ENCODE assay signal across 18 mouse cellular contexts in genomic region chr3:142924831-142925348, GRCm38 (mm10). TPM values are rescaled to one million over a fixed set of nuclear protein-coding genes. Genes with fewer than 3 reads are reported as not detected.
DNase-seq lines count a peak whose midpoint lies in the region; ATAC-seq and TF ChIP-seq lines count a peak whose summit lies in the region.
"Had no signal": no experiment of that assay in that cellular context is flagged by ENCODE, and none has a peak within 500 bp of the region (broad histone marks: within the 10 kb centered on the region; RNA-seq: fewer than 3 reads in every experiment).

No protein-coding gene starts in this region.

- no peaks in the 10 kb centered on the region for H3K27me3 ChIP-seq in forebrain, embryonic 14.5 days (replicated peaks; ENCODE audit: control insufficient read depth, insufficient read depth, low read length)
- H3K27me3 ChIP-seq in forebrain, embryonic 16.5 days (replicated peaks; ENCODE audit: control insufficient read depth, insufficient read depth, low read length) = no peaks in the 10 kb centered on the region
- no peaks in the 10 kb centered on the region for H3K27me3 ChIP-seq in midbrain, embryonic 11.5 days (ENCODE audit: control insufficient read depth, insufficient read depth, low read length)
- no peaks in the 10 kb centered on the region for H3K27me3 ChIP-seq in midbrain, embryonic 16.5 days (ENCODE audit: control insufficient read depth, insufficient read depth, low read depth, low read length)
- H3K27me3 ChIP-seq: limb, embryonic 15.5 days; lung, embryonic 15.5 days had no signal

- no peaks in the 10 kb centered on the region for H3K4me1 ChIP-seq in forebrain, embryonic 14.5 days (ENCODE audit: control insufficient read depth, insufficient read depth, low read length)
- H3K4me1 ChIP-seq in forebrain, embryonic 16.5 days (replicated peaks; ENCODE audit: control insufficient read depth, insufficient read depth, low read length) = no peaks in the 10 kb centered on the region
- H3K4me1 ChIP-seq in midbrain, embryonic 11.5 days (ENCODE audit: control insufficient read depth, insufficient read depth, low read length) = no peaks in the 10 kb centered on the region
- H3K4me1 ChIP-seq in midbrain, embryonic 16.5 days (ENCODE audit: control insufficient read depth, insufficient read depth, low read length) = no peaks in the 10 kb centered on the region
- H3K4me1 ChIP-seq: forebrain, embryonic 10.5 days; heart, embryonic 10.5 days; hindbrain, embryonic 10.5 days; limb, embryonic 15.5 days; lung, embryonic 15.5 days had no signal

- WGBS in forebrain, embryonic 14.5 days = 84% methylated on average over 2 of the region's 2 CpGs
- WGBS in forebrain, embryonic 16.5 days = 86% methylated on average over 2 of the region's 2 CpGs
- WGBS in midbrain, embryonic 11.5 days = 86% methylated on average over 2 of the region's 2 CpGs
- 83% methylated on average over 2 of the region's 2 CpGs for WGBS in midbrain, embryonic 16.5 days

- peak; percentile 12 for DNase-seq in forebrain, embryonic 14.5 days (ENCODE audit: low spot score)
- no peak for DNase-seq in layer of hippocampus, adult 2 months (ENCODE audit: low spot score in 2 of 2)
- no peak for DNase-seq in layer of hippocampus, adult 18-20 months (ENCODE audit: low spot score in 2 of 2)
- peak; percentile 75 for DNase-seq in midbrain, embryonic 11.5 days (ENCODE audit: low spot score, missing footprints)
- peak; percentile 27 for DNase-seq in naive thymus-derived CD4-positive, alpha-beta T cell, adult 2 months (ENCODE audit: low read depth)
- DNase-seq in right cerebral cortex, postnatal 36 days (ENCODE audit: low spot score in 2 of 2) = no peak
- DNase-seq: adrenal gland, adult 2 months; cerebellum, adult 8-10 months; gastrocnemius, postnatal 36 days; right cerebral cortex, adult 18-20 months; thymus, postnatal 36 days had no signal

- H3K9me3 ChIP-seq in forebrain, embryonic 14.5 days (replicated peaks; ENCODE audit: control insufficient read depth, low read length) = no peaks in the 10 kb centered on the region
- no peaks in the 10 kb centered on the region for H3K9me3 ChIP-seq in forebrain, embryonic 16.5 days (ENCODE audit: control insufficient read depth, low read length)
- H3K9me3 ChIP-seq in midbrain, embryonic 11.5 days (ENCODE audit: control insufficient read depth, low read length) = no peaks in the 10 kb centered on the region
- no peaks in the 10 kb centered on the region for H3K9me3 ChIP-seq in midbrain, embryonic 16.5 days (replicated peaks; ENCODE audit: control insufficient read depth, low read length, poor library complexity, severe bottlenecking)
- H3K9me3 ChIP-seq: forebrain, embryonic 10.5 days; heart, embryonic 10.5 days; hindbrain, embryonic 10.5 days; limb, embryonic 15.5 days; lung, embryonic 15.5 days had no signal

- H3K9ac ChIP-seq in forebrain, embryonic 14.5 days (ENCODE audit: low read length) = no peak overlapping the region
- H3K9ac ChIP-seq in forebrain, embryonic 16.5 days (replicated peaks; ENCODE audit: low read depth, low read length) = no peak overlapping the region
- H3K9ac ChIP-seq in midbrain, embryonic 11.5 days (ENCODE audit: low read length) = no peak overlapping the region
- H3K9ac ChIP-seq in midbrain, embryonic 16.5 days (ENCODE audit: low read depth, low read length) = no peak overlapping the region
- H3K9ac ChIP-seq: limb, embryonic 15.5 days; lung, embryonic 15.5 days had no signal

- no peak for ATAC-seq in forebrain, embryonic 14.5 days
- ATAC-seq in forebrain, embryonic 16.5 days = no peak
- ATAC-seq in midbrain, embryonic 11.5 days (ENCODE audit: low FRiP score) = no peak
- ATAC-seq in midbrain, embryonic 16.5 days = no peak

- no peaks in the 10 kb centered on the region for H3K36me3 ChIP-seq in forebrain, embryonic 14.5 days (ENCODE audit: control insufficient read depth, insufficient read depth, low read length)
- H3K36me3 ChIP-seq in forebrain, embryonic 16.5 days (ENCODE audit: control insufficient read depth, insufficient read depth) = no peaks in the 10 kb centered on the region
- no peaks in the 10 kb centered on the region for H3K36me3 ChIP-seq in midbrain, embryonic 11.5 days (ENCODE audit: control insufficient read depth, insufficient read depth, low read length)
- H3K36me3 ChIP-seq in midbrain, embryonic 16.5 days (ENCODE audit: control insufficient read depth, insufficient read depth, low read length) = no peaks in the 10 kb centered on the region
- H3K36me3 ChIP-seq: forebrain, embryonic 10.5 days; heart, embryonic 10.5 days; hindbrain, embryonic 10.5 days; limb, embryonic 15.5 days; lung, embryonic 15.5 days had no signal

- peak; percentile 76 for TF ChIP-seq CTCF in layer of hippocampus, adult 2 months (conservative IDR thresholded peaks at IDR 0.05)

- H3K27ac ChIP-seq in forebrain, embryonic 14.5 days (ENCODE audit: low read depth, low read length) = no peak overlapping the region
- H3K27ac ChIP-seq in forebrain, embryonic 16.5 days (ENCODE audit: low read length) = no peak overlapping the region
- no peak overlapping the region for H3K27ac ChIP-seq in layer of hippocampus, adult 2 months
- H3K27ac ChIP-seq in midbrain, embryonic 11.5 days (ENCODE audit: low read depth, low read length) = no peak overlapping the region
- H3K27ac ChIP-seq in midbrain, embryonic 16.5 days (ENCODE audit: low read length) = no peak overlapping the region
- H3K27ac ChIP-seq: forebrain, embryonic 10.5 days; heart, embryonic 10.5 days; hindbrain, embryonic 10.5 days; limb, embryonic 15.5 days; lung, embryonic 15.5 days had no signal

- H3K4me3 ChIP-seq in forebrain, embryonic 14.5 days (ENCODE audit: low read depth, low read length) = no peak overlapping the region
- H3K4me3 ChIP-seq in forebrain, embryonic 16.5 days (replicated peaks; ENCODE audit: low read length) = no peak overlapping the region
- H3K4me3 ChIP-seq in layer of hippocampus, adult 2 months = no peak overlapping the region
- no peak overlapping the region for H3K4me3 ChIP-seq in midbrain, embryonic 11.5 days (ENCODE audit: low read depth, low read length)
- H3K4me3 ChIP-seq in midbrain, embryonic 16.5 days (ENCODE audit: low read depth, low read length) = no peak overlapping the region
- H3K4me3 ChIP-seq: forebrain, embryonic 10.5 days; heart, embryonic 10.5 days; hindbrain, embryonic 10.5 days; limb, embryonic 15.5 days; lung, embryonic 15.5 days had no signal

- no peak overlapping the region for H3K4me2 ChIP-seq in forebrain, embryonic 14.5 days (ENCODE audit: low read length)
- H3K4me2 ChIP-seq in forebrain, embryonic 16.5 days (ENCODE audit: low read length) = no peak overlapping the region
- no peak overlapping the region for H3K4me2 ChIP-seq in midbrain, embryonic 11.5 days
- H3K4me2 ChIP-seq in midbrain, embryonic 16.5 days (ENCODE audit: low read length) = no peak overlapping the region
- H3K4me2 ChIP-seq: limb, embryonic 15.5 days; lung, embryonic 15.5 days had no signal

RNA-seq across cellular contexts. Expression of gene Pkn2, which starts 43.1 kb away (rescaled TPM):
- polyA plus RNA-seq in forebrain, embryonic 14.5 days (2014; fragmentation: Nextera tagmentation; extraction: Ambion mirVana) = 26.4 and 27.2 TPM in 2 replicates
- polyA plus RNA-seq in forebrain, embryonic 16.5 days (2015; fragmentation: Nextera tagmentation; extraction: Ambion mirVana) = 25.0 and 29.3 TPM in 2 replicates
- 10 to 100 TPM; 26.5 to 33.9 TPM for total RNA-seq in layer of hippocampus, adult 2 months (2021)
- total RNA-seq in layer of hippocampus, adult 18-20 months (2021) = 10 to 100 TPM; 28.4 to 29.4 TPM
- 43.0 and 45.9 TPM in 2 replicates for polyA plus RNA-seq in midbrain, embryonic 11.5 days (2014; fragmentation: Nextera tagmentation; extraction: Ambion mirVana)
- 18.6 and 22.8 TPM in 2 replicates for polyA plus RNA-seq in midbrain, embryonic 16.5 days (2015; fragmentation: Nextera tagmentation; extraction: Ambion mirVana)

Comparison
In these comparisons a context has a peak if more than half of its experiments do, and no peak if none do; other contexts are left out.
1. DNase-seq: peak in forebrain, embryonic 14.5 days (single experiment), midbrain, embryonic 11.5 days (single experiment) and naive thymus-derived CD4-positive, alpha-beta T cell, adult 2 months (single experiment); none in layer of hippocampus, adult 2 months (0 of 2), layer of hippocampus, adult 18-20 months (0 of 2) and right cerebral cortex, postnatal 36 days (0 of 2).